Mouse (Mus musculus): ENCODE results near the gene Gm20388.

DNA sequence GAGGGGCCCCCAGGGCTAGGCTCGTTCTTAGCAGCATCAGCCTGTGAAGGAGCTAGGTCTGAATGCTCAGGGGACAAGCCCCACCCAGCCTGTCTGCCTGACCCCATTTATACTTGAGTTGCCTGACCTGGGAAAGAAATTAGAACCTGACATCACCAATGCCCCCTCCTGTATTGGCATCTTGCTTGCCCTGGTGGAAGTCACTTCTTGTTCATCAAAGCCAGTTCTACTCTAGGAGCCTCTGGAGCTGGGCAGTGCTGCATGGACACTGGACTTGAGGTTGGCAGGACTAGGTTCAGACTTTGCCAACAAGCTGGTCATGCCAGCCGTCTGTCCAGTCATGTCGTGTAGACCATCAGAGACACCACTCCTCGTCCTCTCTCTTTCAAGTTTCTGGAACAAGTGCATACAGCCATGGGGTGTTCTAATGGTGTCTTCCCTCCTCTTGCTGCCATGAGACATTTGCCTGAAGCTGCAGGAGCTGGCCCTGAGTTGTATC lies 2267.8 kb downstream of the Gm20388 start:
- TF ChIP-seq CTCF (conservative IDR thresholded peaks at IDR 0.05; ENCODE audit: insufficient read depth, insufficient read length, low read depth, low read length): no peak
- TF ChIP-seq POLR2A (IDR thresholded peaks at IDR 0.05; ENCODE audit: low read depth, low read length): no peak

Measured in kidney, adult 2 months (tissue).